Mouse (Mus musculus) midbrain, embryonic 13.5 days (tissue): Measurements from ENCODE around the gene Mpv17. TPM values are rescaled to one million over a fixed set of nuclear protein-coding genes. Genes with fewer than 3 reads are reported as not detected.

Experiments used
- ATAC-seq: fragments of 200-750 bp; cut with Nextera tagmentation; 2 replicates; pipeline ENCODE4 v1.8.0; 2017; ENCODE audit warnings: mild to moderate bottlenecking, moderate TSS enrichment, moderate library complexity
- H3K27ac ChIP-seq: fragments of 300-500 bp; sonication (generic); 2 replicates; pipeline ENCODE4 v1.5.1; 2015; ENCODE audit warnings: inconsistent platforms, mild to moderate bottlenecking, moderate library complexity
- H3K27me3 ChIP-seq: fragments of 300-500 bp; sonication (generic); 2 replicates; pipeline ENCODE4 v1.6.1; 2015; ENCODE audit warnings: mild to moderate bottlenecking, inconsistent platforms
- H3K36me3 ChIP-seq: fragments of 300-500 bp; sonication (generic); 2 replicates; pipeline ENCODE4 v1.6.1; 2015; ENCODE audit warnings: mild to moderate bottlenecking, inconsistent platforms
- H3K4me1 ChIP-seq: fragments of 300-500 bp; sonication (generic); replicated peaks from 2 replicates; pipeline ENCODE4 v1.6.1; 2015; ENCODE audit warnings: inconsistent platforms
- H3K4me2 ChIP-seq: fragments of 300-500 bp; sonication (generic); replicated peaks from 2 replicates; pipeline ENCODE4 v1.6.1; 2015; ENCODE audit warnings: moderate library complexity, mild to moderate bottlenecking, inconsistent platforms
- H3K4me3 ChIP-seq: fragments of 300-500 bp; sonication (generic); replicated peaks from 2 replicates; pipeline ENCODE4 v1.5.1; 2015; ENCODE audit warnings: mild to moderate bottlenecking, inconsistent platforms
- H3K9ac ChIP-seq: fragments of 300-500 bp; sonication (generic); replicated peaks from 2 replicates; pipeline ENCODE4 v1.6.1; 2015; ENCODE audit warnings: mild to moderate bottlenecking, inconsistent platforms
- H3K9me3 ChIP-seq: fragments of 300-500 bp; sonication (generic); 2 replicates; pipeline ENCODE4 v1.6.1; 2016; ENCODE audit warnings: mild to moderate bottlenecking, inconsistent platforms
- WGBS: fragments of 180-500 bp; shearing (Covaris S2); methylation state at CpG from one replicate; pipeline ENCODE4 v1.1.7; 2015; 5-methylcytosine and 5-hydroxymethylcytosine counted together
- polyA plus RNA-seq: library from polyadenylated mRNA; unstranded; fragments of >200 nt; fragmentation: Nextera tagmentation; extraction: Ambion mirVana; gene quantifications from 2 replicates; pipeline ENCODE4 v1.2.1, GENCODE M21; 2015

Gene Mpv17
- polyA plus RNA-seq, result 54.7 and 57.5 TPM in 2 replicates

- ATAC-seq, result peak; percentile 97
- Histone ChIP-seq H3K27me3 (no peaks in the 10 kb centered on the region), H3K4me3 (peak within 1 kb of the TSS; percentile 70), H3K9ac (peak within 1 kb of the TSS; percentile 79), H3K27ac (peak within 1 kb of the TSS; percentile 83), H3K4me2 (peak within 1 kb of the TSS; percentile 82), H3K9me3 (no peaks in the 10 kb centered on the region), H3K4me1 (peaks cover 17% of the 10 kb centered on the region), H3K36me3 (peaks cover 34% of the 10 kb centered on the region)
- WGBS, result under 1% methylated on average over 19 of the region's 19 CpGs
Observed at GRCm38 (mm10) chr5:31154152-31154553, at the start of gene Mpv17. Gene Mpv17 (minus strand): TSS chr5:31154251.

- Histone ChIP-seq H3K36me3 (peaks cover 78% of the 10 kb centered on the region), H3K27ac (peak overlapping the region; percentile 79), H3K9me3 (peaks cover 5% of the 10 kb centered on the region), H3K4me2 (peak overlapping the region; percentile 92), H3K27me3 (no peaks in the 10 kb centered on the region), H3K4me1 (peaks cover 24% of the 10 kb centered on the region), H3K9ac (peak overlapping the region; percentile 44; the same call in 1 of the 2 replicates), H3K4me3 (peak overlapping the region; percentile 73)
- WGBS, result 82% methylated on average over 7 of the region's 7 CpGs
- no peak for ATAC-seq
Observed at GRCm38 (mm10) chr5:31202933-31203332, 48.9 kb upstream of the Mpv17 start.

GRCm38 (mm10) chr5:31201742-31202590 lies 47.9 kb upstream of the Mpv17 start, which contains the start of gene Zfp513:
Gene Zfp513 (minus strand): TSS chr5:31202303.
- Histone ChIP-seq H3K27me3 (no peaks in the 10 kb centered on the region), H3K4me2 (peak within 1 kb of the TSS; percentile 92), H3K27ac (peak within 1 kb of the TSS; percentile 82), H3K36me3 (peaks cover 78% of the 10 kb centered on the region), H3K9ac (peak within 1 kb of the TSS; percentile 89), H3K4me1 (peaks cover 24% of the 10 kb centered on the region), H3K4me3 (peak within 1 kb of the TSS; percentile 73), H3K9me3 (peaks cover 5% of the 10 kb centered on the region)
- peak; percentile 98 for ATAC-seq
- WGBS, result under 1% methylated on average over 53 of the region's 53 CpGs

- no peak for ATAC-seq
- WGBS, result 21% methylated on average over 13 of the region's 13 CpGs
Observed at GRCm38 (mm10) chr5:31201042-31201741, 47.1 kb upstream of the Mpv17 start.

GRCm38 (mm10) chr5:31200327-31200768 lies 46.3 kb upstream of the Mpv17 start:
- Histone ChIP-seq H3K27ac (no peak overlapping the region), H3K9ac (no peak overlapping the region; the same call in 1 of the 2 replicates), H3K4me2 (peak overlapping the region; percentile 92), H3K4me3 (peak overlapping the region; percentile 73), H3K27me3 (no peaks in the 10 kb centered on the region), H3K9me3 (peaks cover 5% of the 10 kb centered on the region), H3K4me1 (peaks cover 24% of the 10 kb centered on the region), H3K36me3 (peaks cover 81% of the 10 kb centered on the region)
- ATAC-seq, result no peak
- 88% methylated on average over 27 of the region's 27 CpGs for WGBS

More at GRCm38 (mm10) chr5:31201042-31201741, 47.1 kb upstream of the Mpv17 start:
- H3K9me3 ChIP-seq, result peaks cover 5% of the 10 kb centered on the region
- H3K4me1 ChIP-seq, result peaks cover 24% of the 10 kb centered on the region
- peak overlapping the region; percentile 73 for H3K4me3 ChIP-seq
- no peaks in the 10 kb centered on the region for H3K27me3 ChIP-seq
- peak overlapping the region; percentile 89 for H3K9ac ChIP-seq
- peak overlapping the region; percentile 82 for H3K27ac ChIP-seq
- peak overlapping the region; percentile 92 for H3K4me2 ChIP-seq
- H3K36me3 ChIP-seq, result peaks cover 80% of the 10 kb centered on the region

- H3K4me2 ChIP-seq, result no peak overlapping the region
- 89% methylated on average over 9 of the region's 9 CpGs for WGBS
- no peak overlapping the region for H3K9ac ChIP-seq
- H3K4me3 ChIP-seq, result peak overlapping the region; percentile 73; the same call in 1 of the 2 replicates
- H3K36me3 ChIP-seq, result peaks cover 81% of the 10 kb centered on the region
- H3K27ac ChIP-seq, result no peak overlapping the region
- H3K4me1 ChIP-seq, result peaks cover 24% of the 10 kb centered on the region
- H3K9me3 ChIP-seq, result peaks cover 5% of the 10 kb centered on the region
- no peaks in the 10 kb centered on the region for H3K27me3 ChIP-seq
- ATAC-seq, result no peak
Observed at GRCm38 (mm10) chr5:31199893-31200292, 45.8 kb upstream of the Mpv17 start.

GRCm38 (mm10) chr5:31199321-31199892 lies 45.4 kb upstream of the Mpv17 start:
- ATAC-seq, result no peak
- Histone ChIP-seq H3K4me2 (no peak overlapping the region), H3K9ac (no peak overlapping the region), H3K9me3 (peaks cover 5% of the 10 kb centered on the region), H3K4me3 (no peak overlapping the region), H3K36me3 (peaks cover 81% of the 10 kb centered on the region), H3K27me3 (no peaks in the 10 kb centered on the region), H3K27ac (no peak overlapping the region), H3K4me1 (peaks cover 28% of the 10 kb centered on the region)
- WGBS, result 93% methylated on average over 19 of the region's 19 CpGs

- H3K36me3 ChIP-seq, result peaks cover 74% of the 10 kb centered on the region
- 87% methylated on average over 5 of the region's 5 CpGs for WGBS
- no peak overlapping the region for H3K9ac ChIP-seq
- H3K4me3 ChIP-seq, result no peak overlapping the region
- no peak for ATAC-seq
- no peak overlapping the region for H3K27ac ChIP-seq
- H3K27me3 ChIP-seq, result no peaks in the 10 kb centered on the region
- no peak overlapping the region for H3K4me2 ChIP-seq
- H3K4me1 ChIP-seq, result peaks cover 34% of the 10 kb centered on the region
- peaks cover 5% of the 10 kb centered on the region for H3K9me3 ChIP-seq
Observed at GRCm38 (mm10) chr5:31198616-31199320, 44.7 kb upstream of the Mpv17 start.

GRCm38 (mm10) chr5:31198170-31198569 lies 44.1 kb upstream of the Mpv17 start:
- Histone ChIP-seq H3K36me3 (peaks cover 68% of the 10 kb centered on the region), H3K4me3 (no peak overlapping the region), H3K27ac (no peak overlapping the region), H3K4me1 (peaks cover 35% of the 10 kb centered on the region), H3K27me3 (no peaks in the 10 kb centered on the region), H3K9me3 (peaks cover 5% of the 10 kb centered on the region), H3K4me2 (no peak overlapping the region), H3K9ac (no peak overlapping the region)
- WGBS, result 83% methylated on average over 9 of the region's 9 CpGs
- no peak for ATAC-seq

GRCm38 (mm10) chr5:31197072-31197471 lies 43.0 kb upstream of the Mpv17 start:
- H3K27ac ChIP-seq, result no peak overlapping the region
- no peak overlapping the region for H3K4me3 ChIP-seq
- peaks cover 5% of the 10 kb centered on the region for H3K9me3 ChIP-seq
- ATAC-seq, result no peak
- no peak overlapping the region for H3K4me2 ChIP-seq
- peaks cover 32% of the 10 kb centered on the region for H3K4me1 ChIP-seq
- peaks cover 62% of the 10 kb centered on the region for H3K36me3 ChIP-seq
- WGBS, result 90% methylated on average over 12 of the region's 12 CpGs
- H3K9ac ChIP-seq, result no peak overlapping the region
- no peaks in the 10 kb centered on the region for H3K27me3 ChIP-seq

- Histone ChIP-seq H3K9ac (no peak overlapping the region), H3K27me3 (no peaks in the 10 kb centered on the region), H3K4me3 (no peak overlapping the region), H3K4me1 (peaks cover 36% of the 10 kb centered on the region), H3K9me3 (peaks cover 5% of the 10 kb centered on the region), H3K36me3 (peaks cover 63% of the 10 kb centered on the region), H3K27ac (no peak overlapping the region), H3K4me2 (no peak overlapping the region)
- 93% methylated on average over 10 of the region's 10 CpGs for WGBS
- ATAC-seq, result no peak
Observed at GRCm38 (mm10) chr5:31196207-31196606, 42.2 kb upstream of the Mpv17 start.
